In the genomic region with DNA sequence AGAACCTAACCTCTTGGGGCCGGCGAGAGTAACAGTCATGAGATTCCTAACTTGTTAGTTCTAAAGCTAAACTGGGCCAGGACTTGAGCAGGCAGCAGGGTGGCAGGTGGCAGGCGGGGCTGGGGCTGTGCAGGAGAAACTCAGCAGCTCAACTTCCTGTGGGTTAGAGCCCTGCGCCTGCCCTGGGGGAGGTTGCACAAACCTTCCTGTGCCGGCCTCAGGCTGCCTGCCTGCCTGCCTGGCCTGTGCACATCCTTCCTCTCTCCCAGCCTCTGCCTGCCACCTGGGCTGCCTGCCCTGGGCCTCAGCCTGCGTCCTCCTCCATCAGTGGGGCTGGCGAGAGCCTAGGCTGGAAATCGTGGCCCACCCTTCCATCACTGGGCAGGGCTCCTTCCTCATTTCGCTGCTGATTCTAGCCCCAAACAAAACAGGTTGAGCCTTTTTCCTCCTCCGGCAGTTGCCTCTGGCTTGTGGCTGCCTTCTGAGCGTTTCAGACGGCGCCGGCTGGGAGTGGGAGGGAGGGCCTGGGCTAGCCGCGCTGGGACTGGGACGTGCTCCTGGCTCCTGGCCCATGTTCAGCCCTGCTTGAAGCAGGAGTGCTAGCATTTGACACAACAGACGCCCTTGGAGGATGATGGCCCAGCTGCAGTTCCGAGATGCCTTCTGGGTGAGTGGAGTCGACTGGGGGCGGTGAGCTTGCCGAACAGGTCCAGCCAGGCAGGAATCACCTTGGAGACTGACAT, we compare ENCODE assay signal across 8 mouse cellular contexts. TPM values are rescaled to one million over a fixed set of nuclear protein-coding genes. Genes with fewer than 3 reads are reported as not detected.
DNase-seq lines count a peak whose midpoint lies in the region; ATAC-seq and TF ChIP-seq lines count a peak whose summit lies in the region.

Pstpip1 (plus strand) TSS at position 185 of the 743 bp plus-strand sequence.

- DNase-seq in cerebellum, adult 11 months: peak; percentile 28
- no peak for DNase-seq in heart, embryonic 10.5 days (ENCODE audit: low spot score)
- DNase-seq in kidney, adult 9 months: peak; percentile 42
- DNase-seq in liver: peak; percentile 50
- peak; percentile 78 for DNase-seq in midbrain, postnatal 0 days (ENCODE audit: low spot score)
- peak; percentile 53 to 58 for DNase-seq in spleen, postnatal 14 days (ENCODE audit: low spot score in 2 of 2)

- peak within 1 kb of the TSS; percentile 83 for H3K27ac ChIP-seq in embryonic fibroblast, embryonic 13.5 days (ENCODE audit: insufficient read depth, low read length)
- H3K27ac ChIP-seq in heart, embryonic 10.5 days: peak within 1 kb of the TSS; percentile 82
- H3K27ac ChIP-seq in midbrain, postnatal 0 days (ENCODE audit: low read depth, low read length): peak within 1 kb of the TSS; percentile 14

- H3K9me3 ChIP-seq in heart, embryonic 10.5 days: no peaks in the 10 kb centered on the region
- H3K9me3 ChIP-seq in midbrain, postnatal 0 days (ENCODE audit: low read length): no peaks in the 10 kb centered on the region

- 32% methylated on average over 22 of the region's 22 CpGs for WGBS in heart, embryonic 10.5 days
- 39% methylated on average over 22 of the region's 22 CpGs for WGBS in midbrain, postnatal 0 days

- H3K4me3 ChIP-seq in embryonic fibroblast, embryonic 13.5 days (ENCODE audit: insufficient read depth, low read length): no peak within 1 kb of the TSS
- peak within 1 kb of the TSS; percentile 33 for H3K4me3 ChIP-seq in heart, embryonic 10.5 days
- H3K4me3 ChIP-seq in midbrain, postnatal 0 days (ENCODE audit: low read depth, low read length): no peak within 1 kb of the TSS

- TF ChIP-seq CTCF in embryonic fibroblast, embryonic 13.5 days (IDR thresholded peaks at IDR 0.05; ENCODE audit: borderline replicate concordance, insufficient read depth, low read length): no peak
- TF ChIP-seq CTCF in midbrain, postnatal 0 days (IDR thresholded peaks at IDR 0.05): no peak

- no peaks in the 10 kb centered on the region for H3K36me3 ChIP-seq in heart, embryonic 10.5 days
- H3K36me3 ChIP-seq in midbrain, postnatal 0 days (ENCODE audit: insufficient read depth, low read length): no peaks in the 10 kb centered on the region

- peak within 1 kb of the TSS; percentile 29; the same call in 1 of the 2 replicates for H3K9ac ChIP-seq in midbrain, postnatal 0 days (replicated peaks; ENCODE audit: low read length, poor library complexity, severe bottlenecking)

- H3K4me2 ChIP-seq in midbrain, postnatal 0 days (ENCODE audit: low read depth, low read length, poor library complexity, severe bottlenecking): no peak within 1 kb of the TSS

- peaks cover 3% of the 10 kb centered on the region; the same call in 1 of the 2 replicates for H3K27me3 ChIP-seq in heart, embryonic 10.5 days (ENCODE audit: insufficient read depth, poor library complexity, severe bottlenecking)
- H3K27me3 ChIP-seq in midbrain, postnatal 0 days (ENCODE audit: insufficient read depth, low read length): no peaks in the 10 kb centered on the region

- peak; percentile 8; the same call in 1 of the 2 replicates for TF ChIP-seq POLR2A in embryonic fibroblast, embryonic 13.5 days (IDR thresholded peaks at IDR 0.05; ENCODE audit: low read depth, low read length)

- H3K4me1 ChIP-seq in embryonic fibroblast, embryonic 13.5 days (ENCODE audit: control insufficient read depth, insufficient read depth, low read length): peaks cover 5% of the 10 kb centered on the region
- H3K4me1 ChIP-seq in heart, embryonic 10.5 days: peaks cover 35% of the 10 kb centered on the region
- H3K4me1 ChIP-seq in midbrain, postnatal 0 days (ENCODE audit: insufficient read depth, low read length): no peaks in the 10 kb centered on the region

- no peak for ATAC-seq in cerebellum, adult (ENCODE audit: insufficient number of reproducible peaks, low FRiP score, low TSS enrichment)
- ATAC-seq in midbrain, postnatal 0 days (ENCODE audit: low FRiP score): peak; percentile 84

RNA-seq across cellular contexts. Expression of gene Pstpip1, which starts in this region (rescaled TPM):
- polyA plus RNA-seq in embryonic fibroblast, embryonic 13.5 days (2011; ENCODE audit: insufficient read length, low read depth, missing spikeins): 2.6 and 4.1 TPM in 2 replicates
- 0.58 and 1.2 TPM in 2 replicates for polyA plus RNA-seq in heart, embryonic 10.5 days (2016; fragmentation: Nextera tagmentation; extraction: Ambion mirVana)
- total RNA-seq in midbrain, postnatal 0 days (2014; rRNA removed): 0.44 and 1.7 TPM in 2 replicates
- polyA plus RNA-seq in midbrain, postnatal 0 days (2015; fragmentation: Nextera tagmentation; extraction: Ambion mirVana): 0.70 and 0.75 TPM in 2 replicates

Comparison
In these comparisons a context has a peak if more than half of its experiments do, and no peak if none do; other contexts are left out.
1. H3K27ac ChIP-seq: peak in every context shown above with its lines; median percentile 83 in embryonic fibroblast, embryonic 13.5 days; 82 in heart, embryonic 10.5 days; 14 in midbrain, postnatal 0 days.